Mouse (Mus musculus): ENCODE results near the gene Tcf20.

Tcf20 gene

GRCm38 (mm10) chr15:82931436-82931835 lies 56.2 kb downstream of the Tcf20 start:
- Histone ChIP-seq H3K27me3 (ENCODE audit: control insufficient read depth, insufficient read depth, low read length, poor library complexity, severe bottlenecking) (no peaks in the 10 kb centered on the region; the same call in 1 of the 2 replicates), H3K36me3 (ENCODE audit: control insufficient read depth, insufficient read depth, low read length, poor library complexity, severe bottlenecking) (no peaks in the 10 kb centered on the region)
- no peak for DNase-seq (ENCODE audit: low read depth, low spot score)

DNA sequence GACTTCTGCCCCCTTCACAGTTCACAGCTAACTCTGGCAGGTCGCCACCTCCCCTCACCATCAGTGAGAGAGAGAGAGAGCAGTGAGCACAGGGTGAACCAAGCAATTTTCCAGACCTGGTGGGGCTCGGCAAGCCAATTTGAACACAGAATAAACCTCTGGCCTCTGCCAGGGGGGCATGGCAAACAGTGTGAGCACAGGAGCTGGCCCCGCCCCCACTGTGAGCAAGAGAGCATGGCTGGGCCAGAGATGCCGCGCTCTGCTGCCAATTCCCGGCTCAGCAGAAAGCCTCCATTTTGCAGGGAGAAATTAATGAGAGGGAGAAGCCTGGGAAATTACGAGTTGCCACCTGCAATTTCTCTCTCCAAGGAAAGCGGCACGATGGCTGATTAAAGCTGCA lies 58.1 kb downstream of the Tcf20 start:
- H3K36me3 ChIP-seq (ENCODE audit: control insufficient read depth, insufficient read depth, low read length, poor library complexity, severe bottlenecking) = no peaks in the 10 kb centered on the region
- no peak for DNase-seq (ENCODE audit: low read depth, low spot score)
- H3K27me3 ChIP-seq (ENCODE audit: control insufficient read depth, insufficient read depth, low read length, poor library complexity, severe bottlenecking) = no peaks in the 10 kb centered on the region; the same call in 1 of the 2 replicates

GRCm38 (mm10) chr15:82928844-82929243 lies 58.8 kb downstream of the Tcf20 start:
- DNase-seq (ENCODE audit: low read depth, low spot score) = no peak
- no peaks in the 10 kb centered on the region; the same call in 1 of the 2 replicates for H3K27me3 ChIP-seq (ENCODE audit: control insufficient read depth, insufficient read depth, low read length, poor library complexity, severe bottlenecking)
- H3K36me3 ChIP-seq (ENCODE audit: control insufficient read depth, insufficient read depth, low read length, poor library complexity, severe bottlenecking) = no peaks in the 10 kb centered on the region

- H3K27me3 ChIP-seq (ENCODE audit: control insufficient read depth, insufficient read depth, low read length, poor library complexity, severe bottlenecking) = no peaks in the 10 kb centered on the region
- no peak for DNase-seq (ENCODE audit: low read depth, low spot score)
- no peaks in the 10 kb centered on the region for H3K36me3 ChIP-seq (ENCODE audit: control insufficient read depth, insufficient read depth, low read length, poor library complexity, severe bottlenecking)
Measured at GRCm38 (mm10) chr15:82928023-82928422, 59.6 kb downstream of the Tcf20 start.

- no peak for DNase-seq (ENCODE audit: low read depth, low spot score)
- Histone ChIP-seq H3K36me3 (ENCODE audit: control insufficient read depth, insufficient read depth, low read length, poor library complexity, severe bottlenecking) (no peaks in the 10 kb centered on the region), H3K27me3 (ENCODE audit: control insufficient read depth, insufficient read depth, low read length, poor library complexity, severe bottlenecking) (no peaks in the 10 kb centered on the region)
Measured at GRCm38 (mm10) chr15:82927057-82927456, 60.6 kb downstream of the Tcf20 start.

DNA sequence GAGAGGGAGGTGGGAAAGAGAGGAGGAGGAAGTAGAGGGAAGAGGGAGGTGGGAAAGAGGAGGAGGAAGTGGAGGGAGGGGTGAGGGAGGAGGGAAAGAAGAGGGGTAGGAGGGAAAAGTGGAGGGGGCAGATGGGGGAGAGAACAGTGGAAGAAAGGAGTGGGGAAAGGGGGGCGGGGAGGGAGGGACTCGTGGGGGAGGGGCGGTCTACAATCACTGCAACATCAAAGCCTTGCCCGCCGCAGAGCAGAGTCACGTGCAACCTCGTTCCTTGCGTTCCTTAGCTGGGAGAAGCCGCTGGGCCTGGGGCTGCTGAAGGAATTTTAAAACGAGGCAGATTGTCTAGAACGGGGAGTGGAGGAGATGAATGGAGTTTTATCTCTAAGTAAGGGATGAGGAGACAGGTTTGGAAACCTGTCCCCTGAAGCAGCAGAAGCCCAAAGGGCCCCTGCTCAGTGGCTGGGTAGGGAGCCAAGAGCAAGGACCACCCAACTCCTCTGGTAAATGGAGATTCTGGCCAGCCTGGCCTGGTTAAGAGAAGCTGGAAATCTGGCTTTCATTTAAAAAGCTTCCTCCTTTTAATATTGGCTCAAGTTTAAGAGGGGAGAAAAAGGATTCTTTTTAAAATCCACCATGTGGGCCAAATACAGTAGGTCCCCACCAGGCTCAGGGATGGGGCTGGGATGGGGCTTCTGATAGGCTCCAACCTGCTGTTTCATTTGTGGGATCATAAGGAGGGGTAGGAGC lies 62.8 kb downstream of the Tcf20 start:
- Histone ChIP-seq H3K36me3 (ENCODE audit: control insufficient read depth, insufficient read depth, low read length, poor library complexity, severe bottlenecking) (no peaks in the 10 kb centered on the region), H3K27me3 (ENCODE audit: control insufficient read depth, insufficient read depth, low read length, poor library complexity, severe bottlenecking) (no peaks in the 10 kb centered on the region)
- no peak for DNase-seq (ENCODE audit: low read depth, low spot score)

DNA sequence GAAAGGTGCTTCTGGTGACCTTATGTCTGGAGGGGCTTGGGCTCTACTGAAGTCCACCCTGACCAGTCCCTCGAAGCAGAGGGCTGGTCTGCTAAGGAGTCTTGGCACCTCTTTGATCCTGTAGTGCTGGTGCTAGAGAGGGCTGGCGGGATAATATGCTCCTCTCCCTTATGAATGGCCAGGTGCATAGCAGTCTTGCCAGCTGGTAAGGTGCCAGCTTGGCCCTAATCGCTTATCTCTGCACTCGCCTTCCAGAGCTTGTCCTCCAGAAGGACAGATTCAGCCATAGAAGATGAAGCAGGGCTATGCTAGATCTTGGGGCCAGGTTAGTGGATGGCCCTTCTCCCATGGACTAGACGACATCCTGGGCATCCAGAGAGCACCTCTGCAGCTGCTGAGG lies 64.1 kb downstream of the Tcf20 start:
- DNase-seq (ENCODE audit: low read depth, low spot score) = no peak
- Histone ChIP-seq H3K27me3 (ENCODE audit: control insufficient read depth, insufficient read depth, low read length, poor library complexity, severe bottlenecking) (no peaks in the 10 kb centered on the region), H3K36me3 (ENCODE audit: control insufficient read depth, insufficient read depth, low read length, poor library complexity, severe bottlenecking) (no peaks in the 10 kb centered on the region)

- peak; percentile 17 for DNase-seq (ENCODE audit: low read depth, low spot score)
- H3K27me3 ChIP-seq (ENCODE audit: control insufficient read depth, insufficient read depth, low read length, poor library complexity, severe bottlenecking) = no peaks in the 10 kb centered on the region
Measured at GRCm38 (mm10) chr15:82922755-82923154, 64.9 kb downstream of the Tcf20 start.

GRCm38 (mm10) chr15:82922052-82922451 lies 65.6 kb downstream of the Tcf20 start:
- DNase-seq (ENCODE audit: low read depth, low spot score) = no peak
- Histone ChIP-seq H3K27me3 (ENCODE audit: control insufficient read depth, insufficient read depth, low read length, poor library complexity, severe bottlenecking) (no peaks in the 10 kb centered on the region), H3K36me3 (ENCODE audit: control insufficient read depth, insufficient read depth, low read length, poor library complexity, severe bottlenecking) (no peaks in the 10 kb centered on the region)

More at GRCm38 (mm10) chr15:82922755-82923154, 64.9 kb downstream of the Tcf20 start:
- H3K36me3 ChIP-seq (ENCODE audit: control insufficient read depth, insufficient read depth, low read length, poor library complexity, severe bottlenecking) = no peaks in the 10 kb centered on the region

- DNase-seq (ENCODE audit: low read depth, low spot score) = no peak
- Histone ChIP-seq H3K27me3 (ENCODE audit: control insufficient read depth, insufficient read depth, low read length, poor library complexity, severe bottlenecking) (no peaks in the 10 kb centered on the region), H3K36me3 (ENCODE audit: control insufficient read depth, insufficient read depth, low read length, poor library complexity, severe bottlenecking) (no peaks in the 10 kb centered on the region)
Measured at GRCm38 (mm10) chr15:82921559-82921958, 66.1 kb downstream of the Tcf20 start.

DNA sequence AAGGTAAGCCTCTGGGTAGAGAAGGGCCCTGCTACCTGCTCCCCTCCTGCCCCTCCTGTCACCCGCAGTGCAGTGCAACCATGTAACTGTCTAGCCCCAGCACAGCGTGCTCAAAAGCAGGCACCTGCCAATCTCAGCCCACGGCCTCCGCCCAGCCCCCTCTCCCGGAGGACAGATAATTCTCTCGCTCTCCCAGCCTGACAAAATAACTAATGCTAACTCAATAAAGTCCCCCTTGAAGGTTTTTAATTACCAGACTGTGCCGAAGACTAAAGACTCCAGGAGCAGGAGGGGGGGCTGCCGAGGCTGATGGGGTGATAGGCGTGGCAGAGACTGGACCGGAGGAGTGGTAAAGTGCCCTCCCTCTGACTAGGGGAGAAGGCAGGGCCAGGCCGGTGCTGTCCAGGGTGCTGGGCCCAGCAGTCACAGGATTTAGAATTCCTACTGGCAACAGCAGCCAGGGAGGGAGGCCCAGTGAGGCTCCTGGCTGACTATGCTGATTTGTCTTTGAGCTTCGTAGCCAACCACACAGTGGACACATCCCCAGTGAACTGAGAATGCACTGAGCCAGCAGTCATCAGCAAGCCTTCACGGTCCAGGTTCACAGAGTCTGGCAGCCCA lies 66.7 kb downstream of the Tcf20 start:
- DNase-seq (ENCODE audit: low read depth, low spot score) = peak; percentile 19
- H3K36me3 ChIP-seq (ENCODE audit: control insufficient read depth, insufficient read depth, low read length, poor library complexity, severe bottlenecking) = no peaks in the 10 kb centered on the region
- H3K27me3 ChIP-seq (ENCODE audit: control insufficient read depth, insufficient read depth, low read length, poor library complexity, severe bottlenecking) = no peaks in the 10 kb centered on the region

DNA sequence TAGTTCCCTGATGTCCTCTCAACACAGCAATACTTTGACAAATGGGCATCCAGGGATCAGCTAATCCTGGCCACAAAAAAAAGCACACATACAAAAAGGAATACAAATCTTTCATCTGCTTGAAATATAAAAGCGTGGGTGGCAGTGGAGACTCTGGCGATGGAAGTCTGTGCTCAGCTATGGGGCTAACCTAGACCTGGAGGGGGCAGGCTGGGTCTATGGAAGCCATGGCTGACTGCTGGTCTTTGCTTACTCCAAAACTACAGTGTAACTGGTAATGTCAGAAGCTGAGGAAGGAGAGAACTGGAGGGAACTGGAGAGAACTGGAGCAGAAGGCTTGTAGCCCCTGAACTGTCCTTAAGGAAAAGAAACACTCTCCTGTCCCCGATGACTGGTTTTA lies 69.7 kb downstream of the Tcf20 start:
- no peaks in the 10 kb centered on the region for H3K27me3 ChIP-seq (ENCODE audit: control insufficient read depth, insufficient read depth, low read length, poor library complexity, severe bottlenecking)

DNA sequence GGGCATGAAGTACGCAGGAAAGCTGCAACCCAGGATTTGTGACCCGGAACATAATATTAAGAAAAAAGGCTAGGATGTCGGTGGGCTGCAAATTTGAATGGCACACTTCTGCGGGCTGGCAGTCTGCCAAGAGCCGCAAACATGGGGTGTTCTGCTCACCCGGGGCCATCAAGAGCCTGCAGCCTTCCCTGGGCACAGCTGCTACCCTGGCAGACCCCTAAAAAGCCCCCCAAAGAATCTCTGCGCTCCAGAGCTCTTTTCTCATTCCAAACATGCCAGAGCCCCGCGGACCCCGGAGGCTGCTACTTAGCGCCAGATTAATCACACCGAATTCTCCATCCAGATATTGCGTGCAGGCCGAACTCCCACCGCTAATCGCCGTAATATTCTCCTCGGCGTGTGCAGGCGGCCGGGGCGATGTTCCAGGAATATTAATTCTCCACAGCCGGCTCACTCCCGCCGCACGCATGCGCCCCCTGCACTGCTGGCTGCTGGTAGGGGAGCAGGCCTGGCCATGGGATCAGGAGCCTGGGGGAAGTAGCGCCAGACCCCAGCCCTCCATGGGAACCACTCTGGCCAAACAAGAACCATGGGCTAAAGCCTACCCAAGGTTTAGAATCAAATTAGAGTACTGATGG lies 70.3 kb downstream of the Tcf20 start:
- H3K36me3 ChIP-seq (ENCODE audit: control insufficient read depth, insufficient read depth, low read length, poor library complexity, severe bottlenecking) = no peaks in the 10 kb centered on the region
- no peak for DNase-seq (ENCODE audit: low read depth, low spot score)
- no peaks in the 10 kb centered on the region for H3K27me3 ChIP-seq (ENCODE audit: control insufficient read depth, insufficient read depth, low read length, poor library complexity, severe bottlenecking)

More for the DNA sequence above, 69.7 kb downstream of the Tcf20 start:
- DNase-seq (ENCODE audit: low read depth, low spot score) = peak; percentile 18
- H3K36me3 ChIP-seq (ENCODE audit: control insufficient read depth, insufficient read depth, low read length, poor library complexity, severe bottlenecking) = no peaks in the 10 kb centered on the region

GRCm38 (mm10) chr15:82914455-82914854 lies 73.2 kb downstream of the Tcf20 start:
- Histone ChIP-seq H3K27me3 (ENCODE audit: control insufficient read depth, insufficient read depth, low read length, poor library complexity, severe bottlenecking) (no peaks in the 10 kb centered on the region), H3K36me3 (ENCODE audit: control insufficient read depth, insufficient read depth, low read length, poor library complexity, severe bottlenecking) (no peaks in the 10 kb centered on the region)
- DNase-seq (ENCODE audit: low read depth, low spot score) = peak; percentile 9

DNA sequence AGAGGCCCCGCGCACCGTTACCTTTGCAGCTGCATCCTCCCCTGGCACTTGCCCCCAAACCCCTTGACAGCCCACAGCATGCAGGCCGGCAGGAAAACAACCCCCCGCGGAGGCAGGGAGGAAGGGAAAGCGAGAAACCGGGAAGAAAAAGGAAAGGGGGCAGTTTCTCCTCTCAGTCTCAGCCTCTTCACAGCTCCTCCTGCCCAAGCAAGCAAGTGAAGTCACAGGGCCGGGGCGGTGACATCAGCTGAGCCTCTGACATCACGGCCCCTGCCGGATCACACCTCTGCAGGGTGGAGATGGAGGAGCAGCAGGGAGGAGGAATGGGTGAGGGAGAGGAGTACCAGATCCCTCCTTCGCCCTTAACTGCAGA lies 75.7 kb downstream of the Tcf20 start:
- Histone ChIP-seq H3K27me3 (ENCODE audit: control insufficient read depth, insufficient read depth, low read length, poor library complexity, severe bottlenecking) (no peaks in the 10 kb centered on the region), H3K36me3 (ENCODE audit: control insufficient read depth, insufficient read depth, low read length, poor library complexity, severe bottlenecking) (no peaks in the 10 kb centered on the region)
- peak; percentile 34 for DNase-seq (ENCODE audit: low read depth, low spot score)
